Mouse (Mus musculus): Measurements from ENCODE around the gene Wdr38. TPM values are rescaled to one million over a fixed set of nuclear protein-coding genes. Genes with fewer than 3 reads are reported as not detected.

Gene Wdr38
- under 1 TPM; 0.36 to 0.40 TPM for polyA plus RNA-seq (2012; fragmentation: generic; extraction: Trizol)

DNA sequence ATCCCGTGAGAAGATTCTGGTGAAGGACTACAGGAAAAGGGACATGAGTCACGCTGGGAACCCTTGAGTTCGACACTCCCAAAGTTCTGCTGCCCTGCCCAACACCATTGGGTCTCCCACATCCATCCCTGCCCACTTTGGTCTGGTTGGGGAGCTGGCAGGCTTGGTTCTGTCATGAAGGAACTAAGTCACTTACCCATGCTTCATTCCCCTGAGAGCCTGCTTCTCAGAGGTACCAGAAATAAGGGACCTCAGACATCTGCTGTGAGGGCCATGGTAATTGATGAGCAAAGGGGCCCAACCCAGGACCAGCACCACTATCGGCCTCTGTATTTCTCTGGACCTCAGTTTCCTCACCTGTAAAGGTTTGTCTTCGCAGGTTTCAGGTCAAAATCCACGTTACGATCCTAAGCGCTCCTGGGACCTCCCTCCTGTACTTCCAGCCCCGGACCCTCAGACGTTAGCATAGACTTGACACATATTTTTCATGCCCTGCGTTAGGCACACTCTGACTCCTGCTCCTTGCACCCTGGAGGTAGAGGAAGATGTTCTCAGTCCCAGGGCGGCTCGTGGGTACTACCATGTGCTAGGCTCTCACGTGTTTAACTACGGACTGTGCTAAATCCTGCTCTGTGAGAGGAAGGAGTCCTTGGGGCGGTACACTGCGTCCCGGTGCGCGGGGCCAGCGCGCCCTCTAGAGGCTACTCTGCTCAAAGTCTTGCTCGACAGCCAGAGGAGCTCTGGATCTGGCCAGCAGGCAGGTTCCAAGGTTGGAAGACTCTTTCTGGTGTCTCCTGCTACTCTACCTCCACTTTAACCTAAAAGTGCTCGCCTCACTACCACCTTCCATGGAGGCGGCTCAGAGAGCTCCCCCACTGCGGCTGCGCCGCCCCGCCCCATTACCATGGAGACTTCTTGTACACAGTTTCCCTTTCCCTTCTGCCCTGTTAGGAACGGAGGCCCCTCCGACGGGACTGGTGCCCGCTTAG lies at the start of gene Wdr38:
Gene Wdr38, plus strand, starts transcription at position 91 of the 989 bp plus-strand sequence.

DNA sequence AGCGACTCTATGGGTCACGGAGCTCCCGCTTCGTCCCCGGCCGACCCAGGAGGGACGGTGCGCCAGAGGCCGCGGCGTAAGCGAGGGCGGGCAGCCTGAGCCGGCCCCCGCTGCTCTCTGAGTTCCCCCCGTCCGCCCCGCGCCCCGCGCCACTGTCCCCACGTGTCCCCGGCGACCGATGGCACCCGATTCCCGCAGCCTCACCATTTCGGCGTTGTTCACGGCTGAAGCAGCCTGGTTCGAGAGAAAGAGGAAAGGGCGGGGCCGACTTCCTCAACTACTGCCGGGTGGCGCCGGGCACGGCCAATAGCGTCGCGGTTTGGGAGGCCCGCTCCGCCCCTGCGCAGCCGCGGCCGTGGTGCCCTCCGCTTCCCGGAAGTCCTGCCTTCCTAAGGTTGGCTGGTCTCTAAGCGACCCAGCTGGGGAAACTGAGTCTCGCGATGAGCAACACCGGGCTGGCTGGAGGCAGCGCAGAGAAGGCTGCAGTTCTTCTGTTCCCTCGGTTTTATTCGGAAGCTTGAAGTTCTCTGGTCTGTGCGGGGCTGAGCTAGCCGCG lies 7.7 kb downstream of the Wdr38 start, which contains the start of gene Arpc5l:
Gene Arpc5l, plus strand, starts transcription at position 469 of the 556 bp plus-strand sequence.

DNA sequence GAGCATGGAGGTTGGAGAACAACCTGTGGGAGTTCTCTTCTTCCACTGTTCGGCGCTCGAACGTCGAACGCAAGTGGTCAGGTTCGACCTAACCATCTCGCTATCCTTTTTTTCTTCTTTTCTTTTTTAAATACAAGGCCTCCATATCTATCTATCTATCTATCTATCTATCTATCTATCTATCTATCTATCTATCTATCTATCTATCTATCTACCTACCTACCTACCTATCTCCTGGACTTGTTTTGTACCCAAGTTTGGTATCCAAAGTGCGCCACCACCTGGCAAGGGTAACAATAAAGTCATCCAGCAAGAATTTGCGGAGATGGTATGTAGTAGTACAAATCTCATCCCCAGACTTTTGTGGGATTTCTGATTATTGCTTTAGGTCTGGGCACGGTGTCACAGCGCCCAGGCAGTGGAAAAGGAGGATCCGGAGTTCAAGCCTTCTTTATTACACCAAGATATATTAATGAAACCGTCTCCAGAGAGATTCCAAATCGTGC lies 8.4 kb downstream of the Wdr38 start, which contains the start of gene Rpl35:
Gene Rpl35, minus strand, starts transcription at position 51 of the 506 bp plus-strand sequence.

Other genes with a start within 250 kb of the Wdr38 start
- gene Nr6a1, start 69.8 kb upstream of the Wdr38 start, polyA plus RNA-seq (2012; fragmentation: generic; extraction: Trizol): 1 to 10 TPM in 1 of 2 experiments, under 1 TPM in 1; 0.11 to 2.1 TPM
- under 1 TPM in 1 of 2 experiments, not detected in 1; 0.14 TPM for gene Olfml2a, start 65.5 kb upstream of the Wdr38 start, polyA plus RNA-seq (2012; fragmentation: generic; extraction: Trizol)
- gene Arpc5l, start 7.9 kb downstream of the Wdr38 start, polyA plus RNA-seq (2012; fragmentation: generic; extraction: Trizol): 10 to 100 TPM; 26.1 to 58.7 TPM
- 1,000 to 10,000 TPM; 1,174 to 1,676 TPM for gene Rpl35, start 8.1 kb downstream of the Wdr38 start, polyA plus RNA-seq (2012; fragmentation: generic; extraction: Trizol)
- gene Golga1, start 68.1 kb downstream of the Wdr38 start, polyA plus RNA-seq (2012; fragmentation: generic; extraction: Trizol): 1 to 10 TPM in 1 of 2 experiments, under 1 TPM in 1; 0.30 to 6.1 TPM
- gene Scai, start 193.3 kb downstream of the Wdr38 start, polyA plus RNA-seq (2012; fragmentation: generic; extraction: Trizol): 1 to 10 TPM in 1 of 2 experiments, under 1 TPM in 1; 0.09 to 1.5 TPM
- 10 to 100 TPM in 1 of 2 experiments, 1 to 10 TPM in 1; 6.8 to 12.0 TPM for gene Ppp6c, start 229.0 kb downstream of the Wdr38 start, polyA plus RNA-seq (2012; fragmentation: generic; extraction: Trizol)

Data from C3H10T1/2 (cell line).